Mouse (Mus musculus) C2C12 (cell line): ENCODE measurements at regions not wholly inside any gene's neighbourhood (a gene's known extent, or its start where the extent isn't known, plus 50 kb on each side); places are given as distances from the start of the nearest gene placed in this dataset.

ENCODE experiments used
- H3K27me3 ChIP-seq: one replicate; pipeline ENCODE4 v1.6.1; 2011; ENCODE audit not compliant: control insufficient read depth, insufficient read depth, insufficient read length
- H3K36me3 ChIP-seq: one replicate; pipeline ENCODE4 v1.6.1; 2011; ENCODE audit not compliant: control insufficient read depth, insufficient read depth
- H3K4me3 ChIP-seq: one replicate; pipeline ENCODE4 v1.5.1; 2011; ENCODE audit warnings: mild to moderate bottlenecking, control low read depth; ENCODE audit not compliant: poor library complexity, insufficient read depth, severe bottlenecking
- H3K79me2 ChIP-seq: one replicate; pipeline ENCODE4 v1.6.1; 2011; ENCODE audit not compliant: control insufficient read depth, insufficient read depth
- H3K79me3 ChIP-seq: one replicate; pipeline ENCODE4 v1.6.1; 2011; ENCODE audit warnings: low read depth, control low read depth
- H3ac ChIP-seq: one replicate; pipeline ENCODE3; 2011; ENCODE audit warnings: low read depth; ENCODE audit not compliant: control insufficient read depth, insufficient read length
- CEBPB ChIP-seq: IDR thresholded peaks from one replicate; pipeline ENCODE4 v1.6.1; 2011; ENCODE audit warnings: low read depth, mild to moderate bottlenecking, control low read depth, moderate library complexity
- CTCF ChIP-seq: IDR thresholded peaks from one replicate; pipeline ENCODE4 v1.5.1; 2011; ENCODE audit not compliant: control insufficient read depth, insufficient read depth, insufficient read length
- FOSL1 ChIP-seq: IDR thresholded peaks from one replicate; pipeline ENCODE4 v1.8.0; 2011; ENCODE audit warnings: mild to moderate bottlenecking, low read length; ENCODE audit not compliant: poor library complexity, insufficient read depth, severe bottlenecking
- MAX ChIP-seq: IDR thresholded peaks from one replicate; pipeline ENCODE4 v1.6.1; 2011; ENCODE audit warnings: mild to moderate bottlenecking, control low read depth
- MYOD1 ChIP-seq: IDR thresholded peaks from one replicate; pipeline ENCODE4 v1.6.1; 2011; ENCODE audit warnings: low read depth; ENCODE audit not compliant: control insufficient read depth, insufficient read length
- MYOG ChIP-seq: IDR thresholded peaks from one replicate; pipeline ENCODE4 v1.6.1; 2011; ENCODE audit not compliant: control insufficient read depth, insufficient read length; ENCODE audit errors: extremely low read depth
- USF1 ChIP-seq: IDR thresholded peaks from one replicate; pipeline ENCODE4 v1.6.1; 2011; ENCODE audit warnings: low read depth, mild to moderate bottlenecking, control low read depth, moderate library complexity

DNA sequence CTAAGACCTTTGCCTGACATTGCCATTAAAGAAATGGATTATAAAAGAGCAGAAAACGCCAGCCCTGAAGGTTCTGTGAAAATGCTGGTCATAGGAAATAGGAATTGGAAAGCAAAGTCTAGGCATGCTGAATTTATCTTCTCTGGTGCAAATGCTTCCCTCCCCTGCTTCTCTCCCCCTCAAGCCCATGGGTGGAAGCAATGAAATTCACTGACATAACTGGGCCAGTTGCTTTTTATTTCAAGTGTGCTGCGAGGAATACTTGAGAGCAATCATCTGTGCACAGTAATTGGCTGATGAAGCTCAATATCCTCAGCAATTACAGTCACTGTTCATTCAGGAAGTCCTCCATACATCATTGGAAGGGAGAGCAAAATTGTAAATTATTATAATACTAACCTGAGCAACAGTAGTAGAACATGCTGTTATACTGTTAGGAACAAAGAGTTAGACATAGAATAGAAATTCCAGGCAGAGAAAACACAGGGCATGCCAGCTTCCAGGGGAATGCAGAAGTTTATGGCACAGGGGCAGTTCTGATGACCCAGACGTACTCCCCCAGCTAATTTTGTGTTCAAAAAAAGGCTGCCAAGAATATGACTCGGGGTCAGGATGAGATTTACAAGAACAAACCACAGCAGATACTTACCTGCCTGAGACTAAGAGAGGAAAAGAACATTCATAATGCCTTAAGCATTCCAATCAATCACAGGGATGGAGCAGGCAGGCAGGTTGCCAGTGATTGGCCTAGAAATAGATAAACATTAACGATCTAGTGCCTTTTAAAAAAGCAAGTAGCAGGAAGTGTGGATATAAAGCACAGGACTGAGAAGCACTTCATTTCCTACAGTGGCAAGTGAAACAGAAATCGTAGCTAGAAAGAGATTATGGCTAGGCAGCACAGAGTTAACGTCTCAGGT is 325.1 kb downstream of the Serpinb8 start:
- Histone ChIP-seq H3K27me3 (no peaks in the 10 kb centered on the region), H3K4me3 (no peak overlapping the region), H3ac (no peak overlapping the region), H3K79me2 (no peaks in the 10 kb centered on the region), H3K79me3 (no peaks in the 10 kb centered on the region), H3K36me3 (no peaks in the 10 kb centered on the region)
- TF ChIP-seq MAX (no peak), USF1 (no peak), CEBPB (no peak), FOSL1 (no peak), MYOG (no peak), CTCF (no peak), MYOD1 (no peak)

DNA sequence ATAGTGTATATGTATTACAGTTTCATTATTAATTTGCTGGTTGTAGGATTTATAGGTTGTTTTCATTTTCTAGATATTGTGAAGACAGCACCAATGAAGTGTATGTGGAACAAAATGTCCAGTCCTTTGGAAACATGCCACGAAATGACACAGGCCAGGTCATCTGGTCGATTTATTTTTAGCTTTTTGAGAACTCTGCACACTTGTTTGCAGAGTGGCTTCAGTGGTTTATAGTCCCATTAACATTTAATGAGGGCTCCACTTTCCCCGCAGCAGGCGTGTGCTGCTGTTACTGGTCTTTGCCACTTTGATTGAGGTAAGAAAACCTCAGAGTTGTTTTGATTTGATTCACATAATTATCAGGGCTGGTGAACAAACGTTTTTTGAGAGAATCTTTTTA is 327.2 kb downstream of the Serpinb8 start:
- TF ChIP-seq MYOG (no peak), MAX (no peak), CTCF (no peak), MYOD1 (no peak), CEBPB (no peak), FOSL1 (no peak), USF1 (no peak)
- H3K27me3 ChIP-seq, result no peaks in the 10 kb centered on the region
- no peak overlapping the region for H3K4me3 ChIP-seq
- H3K79me3 ChIP-seq, result no peaks in the 10 kb centered on the region
- no peaks in the 10 kb centered on the region for H3K36me3 ChIP-seq
- H3K79me2 ChIP-seq, result no peaks in the 10 kb centered on the region
- H3ac ChIP-seq, result no peak overlapping the region

GRCm38 (mm10) chr1:107941601-107942270 is 351.9 kb downstream of the Serpinb8 start:
- Histone ChIP-seq H3K27me3 (no peaks in the 10 kb centered on the region), H3K4me3 (no peak overlapping the region), H3K36me3 (no peaks in the 10 kb centered on the region), H3K79me3 (no peaks in the 10 kb centered on the region), H3ac (no peak overlapping the region), H3K79me2 (no peaks in the 10 kb centered on the region)
- no peak for TF ChIP-seq CTCF
- no peak for TF ChIP-seq MAX
- no peak for TF ChIP-seq MYOG
- no peak for TF ChIP-seq CEBPB
- TF ChIP-seq MYOD1, result no peak
- no peak for TF ChIP-seq USF1
- no peak for TF ChIP-seq FOSL1

DNA sequence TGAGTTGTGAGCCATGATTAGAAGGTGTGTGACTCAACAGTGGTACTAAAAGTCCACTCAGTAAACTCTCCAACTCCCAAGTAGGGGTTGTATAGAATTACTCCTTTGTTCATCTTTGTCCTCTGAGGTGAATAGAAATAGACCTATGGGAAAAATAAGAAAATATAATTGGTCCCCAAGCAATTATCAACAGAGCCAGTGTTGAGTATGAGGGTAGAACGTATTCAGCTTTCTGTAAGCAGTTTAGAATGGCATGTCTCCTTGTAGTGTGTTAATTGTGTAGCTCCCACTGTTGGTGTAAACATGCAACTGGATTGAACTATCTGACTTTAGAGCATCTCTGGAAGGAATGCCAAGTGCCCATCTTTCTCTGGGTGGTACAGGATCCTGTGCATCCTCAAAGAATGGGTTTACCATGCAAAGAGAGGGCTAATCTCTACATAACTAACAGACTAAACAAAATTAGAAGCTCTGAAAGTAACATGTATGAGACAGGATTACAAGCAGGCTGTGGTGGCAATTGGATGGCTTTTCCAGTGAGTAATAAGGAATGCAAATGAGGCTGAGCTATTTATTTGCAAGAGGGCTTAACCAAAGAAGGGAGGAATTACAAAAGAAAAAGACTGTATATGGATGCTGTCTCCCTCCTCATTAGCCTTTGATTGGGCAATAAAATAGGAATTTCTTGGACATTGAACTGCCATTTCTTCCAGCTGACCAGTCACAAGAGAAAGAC is 356.6 kb downstream of the Serpinb8 start:
- H3K27me3 ChIP-seq, result no peaks in the 10 kb centered on the region
- H3K4me3 ChIP-seq, result no peak overlapping the region
- no peak for TF ChIP-seq CEBPB
- TF ChIP-seq USF1, result no peak
- TF ChIP-seq MYOG, result no peak
- no peak for TF ChIP-seq FOSL1
- TF ChIP-seq MYOD1, result no peak
- no peak for TF ChIP-seq MAX
- TF ChIP-seq CTCF, result no peak
- H3K79me2 ChIP-seq, result no peaks in the 10 kb centered on the region
- no peaks in the 10 kb centered on the region for H3K36me3 ChIP-seq
- H3ac ChIP-seq, result no peak overlapping the region
- H3K79me3 ChIP-seq, result no peaks in the 10 kb centered on the region

GRCm38 (mm10) chr1:107950396-107950795 is 360.6 kb downstream of the Serpinb8 start:
- Histone ChIP-seq H3K27me3 (no peaks in the 10 kb centered on the region), H3ac (no peak overlapping the region), H3K4me3 (no peak overlapping the region), H3K36me3 (no peaks in the 10 kb centered on the region), H3K79me2 (no peaks in the 10 kb centered on the region), H3K79me3 (no peaks in the 10 kb centered on the region)
- no peak for TF ChIP-seq MYOG
- no peak for TF ChIP-seq CTCF
- no peak for TF ChIP-seq USF1
- TF ChIP-seq MAX, result no peak
- TF ChIP-seq MYOD1, result no peak
- no peak for TF ChIP-seq CEBPB
- TF ChIP-seq FOSL1, result no peak
